Mouse (Mus musculus) liver, postnatal 0 days (tissue): ENCODE data around the gene Rrp36. TPM values are rescaled to one million over a fixed set of nuclear protein-coding genes. Genes with fewer than 3 reads are reported as not detected.

Experiments used
- ATAC-seq: fragments of 200-750 bp; cut with Nextera tagmentation; 2 replicates; pipeline ENCODE4 v1.8.0; 2017; ENCODE audit warnings: mild to moderate bottlenecking, moderate library complexity
- DNase-seq: peaks from one replicate; pipeline ENCODE4 v3.0.0-alpha.2; 2016
- H3K27ac ChIP-seq: fragments of 300-500 bp; sonication (generic); 2 replicates; pipeline ENCODE4 v1.5.1; 2014; ENCODE audit warnings: antibody characterized with exemption, moderate library complexity, mild to moderate bottlenecking, low read depth
- H3K27me3 ChIP-seq: fragments of 300-500 bp; sonication (generic); 2 replicates; pipeline ENCODE4 v1.6.1; 2014; ENCODE audit warnings: low read length, control low read depth, mixed read lengths; ENCODE audit not compliant: insufficient read depth
- H3K36me3 ChIP-seq: fragments of 300-500 bp; sonication (generic); replicated peaks from 2 replicates; pipeline ENCODE4 v1.6.1; 2014; ENCODE audit warnings: mild to moderate bottlenecking, control low read depth, low read length, moderate library complexity, mixed read lengths; ENCODE audit not compliant: insufficient read depth
- H3K4me1 ChIP-seq: fragments of 300-500 bp; sonication (generic); 2 replicates; pipeline ENCODE4 v1.6.1; 2014; ENCODE audit warnings: antibody characterized with exemption, mild to moderate bottlenecking, control low read depth; ENCODE audit not compliant: insufficient read depth
- H3K4me2 ChIP-seq: fragments of 300-500 bp; sonication (generic); 2 replicates; pipeline ENCODE4 v1.6.1; 2014; ENCODE audit warnings: low read depth, mild to moderate bottlenecking, low read length, moderate library complexity, mixed read lengths
- H3K4me3 ChIP-seq: fragments of 300-500 bp; sonication (generic); 2 replicates; pipeline ENCODE4 v1.5.1; 2014; ENCODE audit warnings: low read depth, low read length
- H3K9ac ChIP-seq: fragments of 300-500 bp; sonication (generic); replicated peaks from 2 replicates; pipeline ENCODE4 v1.6.1; 2014; ENCODE audit warnings: mild to moderate bottlenecking, moderate library complexity
- H3K9me3 ChIP-seq: fragments of 300-500 bp; sonication (generic); 2 replicates; pipeline ENCODE4 v1.6.1; 2016; ENCODE audit warnings: mild to moderate bottlenecking, control low read depth, low read length, mixed read lengths
- CTCF ChIP-seq: sonication (generic); IDR thresholded peaks from 2 replicates; pipeline ENCODE4 v1.5.1; 2016; ENCODE audit warnings: antibody characterized with exemption, low read depth
- EP300 ChIP-seq: IDR thresholded peaks from 2 replicates; pipeline ENCODE4 v1.6.1; 2016; ENCODE audit warnings: antibody characterized with exemption, low read depth, mild to moderate bottlenecking
- WGBS: fragments of 180-500 bp; shearing (Covaris S2); extraction: QIAGEN DNeasy Blood & Tissue Kit; methylation state at CpG from one replicate; pipeline ENCODE4 v1.1.7; 2014; ENCODE audit not compliant: insufficient replicate concordance; 5-methylcytosine and 5-hydroxymethylcytosine counted together
- polyA plus RNA-seq: library from polyadenylated mRNA; unstranded; fragments of >200 nt; fragmentation: Nextera tagmentation; extraction: Ambion mirVana; gene quantifications from 2 replicates; pipeline ENCODE4 v1.2.1, GENCODE M21; 2015

Rrp36 gene
- polyA plus RNA-seq, 1 experiment from 2014 or later = 28.1 TPM

DNA sequence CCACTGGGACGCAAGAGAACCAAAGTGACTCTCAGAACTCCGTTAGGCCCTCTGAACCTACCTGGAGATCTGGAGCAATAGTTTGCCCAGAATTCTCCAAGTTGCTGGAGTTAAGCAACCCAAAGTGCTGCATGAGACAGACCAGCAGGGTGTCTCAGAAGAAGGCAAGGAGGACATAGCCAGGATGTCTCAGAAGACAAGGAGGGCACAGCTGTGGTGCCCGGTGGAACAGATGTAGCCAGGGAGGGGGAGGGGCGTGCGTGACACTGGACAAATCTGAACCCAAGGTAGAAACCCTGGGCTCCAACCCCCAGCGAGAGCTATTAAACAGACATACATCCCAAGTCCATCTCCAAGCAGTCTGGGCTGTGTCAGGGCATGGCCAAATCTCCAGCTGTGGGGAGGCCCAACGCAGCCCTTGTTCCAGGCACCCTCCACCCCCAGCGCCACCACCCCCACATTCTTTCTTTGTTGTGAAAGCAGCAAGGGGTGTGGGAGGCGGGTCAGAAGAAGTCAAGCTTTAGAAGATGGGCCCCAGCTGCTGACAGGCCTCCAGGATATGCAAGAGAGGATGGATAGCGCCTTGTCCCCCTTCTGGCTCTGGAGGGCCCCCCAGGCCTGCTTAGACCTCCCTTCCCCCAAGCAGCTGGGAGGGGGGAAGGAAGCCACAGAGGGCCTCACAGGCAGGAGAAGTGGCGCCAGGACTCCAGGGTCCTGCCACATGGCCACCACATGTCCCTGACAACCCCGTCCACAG is 44.3 kb downstream of the Rrp36 start:
- peak overlapping the region; percentile 57; the same call in 1 of the 2 replicates for H3K27ac ChIP-seq
- no peak for DNase-seq
- peak overlapping the region; percentile 66 for H3K4me3 ChIP-seq

GRCm38 (mm10) chr17:46628791-46629684 is 45.1 kb downstream of the Rrp36 start, which contains the start of gene Ptk7:
Ptk7 (minus strand) TSS chr17:46629504.
- Histone ChIP-seq H3K4me1 (peaks cover 17% of the 10 kb centered on the region), H3K36me3 (peaks cover 19% of the 10 kb centered on the region), H3K9me3 (no peaks in the 10 kb centered on the region), H3K27me3 (0 out of 2 replicates have a peak, but pooled peaks cover 5% of the 10 kb centered on the region), H3K9ac (peak within 1 kb of the TSS; percentile 76), H3K4me2 (peak within 1 kb of the TSS; percentile 92), H3K27ac (peak within 1 kb of the TSS; percentile 57), H3K4me3 (peak within 1 kb of the TSS; percentile 66)
- ATAC-seq (peak; percentile 47), DNase-seq (peak; percentile 57)
- TF ChIP-seq CTCF (no peak), EP300 (no peak)
- WGBS = 4% methylated on average over 71 of the region's 90 CpGs

More for the DNA sequence above, 44.3 kb downstream of the Rrp36 start:
- H3K9me3 ChIP-seq = no peaks in the 10 kb centered on the region
- peaks cover 16% of the 10 kb centered on the region; the same call in 1 of the 2 replicates for H3K4me1 ChIP-seq
- 0 out of 2 replicates have a peak, but pooled peaks cover 5% of the 10 kb centered on the region for H3K27me3 ChIP-seq
- H3K36me3 ChIP-seq = peaks cover 19% of the 10 kb centered on the region
- H3K9ac ChIP-seq = no peak overlapping the region
- WGBS = 14% methylated on average over 12 of the region's 12 CpGs
- TF ChIP-seq EP300 (no peak), CTCF (no peak)
- H3K4me2 ChIP-seq = peak overlapping the region; percentile 92
- peak; percentile 32; the same call in 1 of the 2 replicates for ATAC-seq

GRCm38 (mm10) chr17:46628471-46628790 is 45.7 kb downstream of the Rrp36 start:
- H3K9ac ChIP-seq = peak overlapping the region; percentile 76
- peak overlapping the region; percentile 66 for H3K4me3 ChIP-seq
- WGBS = 3% methylated on average over 13 of the region's 13 CpGs
- H3K27me3 ChIP-seq = 0 out of 2 replicates have a peak, but pooled peaks cover 5% of the 10 kb centered on the region
- H3K4me1 ChIP-seq = peaks cover 20% of the 10 kb centered on the region
- no peak for DNase-seq
- TF ChIP-seq CTCF (no peak), EP300 (no peak)
- peak overlapping the region; percentile 92 for H3K4me2 ChIP-seq
- peaks cover 18% of the 10 kb centered on the region for H3K36me3 ChIP-seq
- no peaks in the 10 kb centered on the region for H3K9me3 ChIP-seq
- H3K27ac ChIP-seq = no peak overlapping the region
- no peak for ATAC-seq

DNA sequence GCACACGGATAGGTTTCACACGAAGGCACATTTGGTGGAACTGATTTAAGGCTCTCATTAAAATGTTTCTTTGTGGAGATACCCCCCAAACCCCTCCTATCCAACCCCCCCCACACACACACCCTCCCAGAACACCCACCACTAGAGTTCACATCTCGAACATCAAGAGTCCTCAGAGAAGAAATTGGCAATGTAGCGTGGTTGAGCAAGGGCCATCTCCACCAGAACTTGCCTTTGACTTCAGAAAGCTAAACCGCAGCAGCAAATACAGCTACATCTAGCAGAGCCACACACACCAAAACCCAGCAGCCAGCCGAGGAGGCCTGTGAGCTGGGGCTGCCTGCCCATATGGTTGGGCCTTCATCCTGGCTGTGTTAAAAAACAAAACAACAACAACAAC is 46.7 kb downstream of the Rrp36 start:
- H3K4me1 ChIP-seq = peaks cover 25% of the 10 kb centered on the region
- TF ChIP-seq CTCF = no peak
- TF ChIP-seq EP300 = no peak
- no peak overlapping the region for H3K27ac ChIP-seq
- no peak overlapping the region for H3K4me2 ChIP-seq
- no peaks in the 10 kb centered on the region for H3K9me3 ChIP-seq
- H3K9ac ChIP-seq = no peak overlapping the region
- WGBS = 64% methylated on average over 6 of the region's 6 CpGs
- H3K4me3 ChIP-seq = no peak overlapping the region
- 0 out of 2 replicates have a peak, but pooled peaks cover 5% of the 10 kb centered on the region for H3K27me3 ChIP-seq
- no peak for ATAC-seq
- no peak for DNase-seq
- H3K36me3 ChIP-seq = peaks cover 8% of the 10 kb centered on the region; the same call in 1 of the 2 replicates

- H3K9me3 ChIP-seq = no peaks in the 10 kb centered on the region
- no peak for TF ChIP-seq EP300
- no peak for TF ChIP-seq CTCF
- H3K9ac ChIP-seq = no peak overlapping the region
- no peak for ATAC-seq
- no peak for DNase-seq
- H3K4me2 ChIP-seq = peak overlapping the region; percentile 35
- no peak overlapping the region for H3K4me3 ChIP-seq
- 0 out of 2 replicates have a peak, but pooled peaks cover 5% of the 10 kb centered on the region for H3K27me3 ChIP-seq
- H3K36me3 ChIP-seq = no peaks in the 10 kb centered on the region
- H3K27ac ChIP-seq = peak overlapping the region; percentile 12; the same call in 1 of the 2 replicates
- 68% methylated on average over 12 of the region's 12 CpGs for WGBS
- H3K4me1 ChIP-seq = peaks cover 31% of the 10 kb centered on the region
Observed at GRCm38 (mm10) chr17:46624598-46624997, 49.6 kb downstream of the Rrp36 start.
